In the genomic region with DNA sequence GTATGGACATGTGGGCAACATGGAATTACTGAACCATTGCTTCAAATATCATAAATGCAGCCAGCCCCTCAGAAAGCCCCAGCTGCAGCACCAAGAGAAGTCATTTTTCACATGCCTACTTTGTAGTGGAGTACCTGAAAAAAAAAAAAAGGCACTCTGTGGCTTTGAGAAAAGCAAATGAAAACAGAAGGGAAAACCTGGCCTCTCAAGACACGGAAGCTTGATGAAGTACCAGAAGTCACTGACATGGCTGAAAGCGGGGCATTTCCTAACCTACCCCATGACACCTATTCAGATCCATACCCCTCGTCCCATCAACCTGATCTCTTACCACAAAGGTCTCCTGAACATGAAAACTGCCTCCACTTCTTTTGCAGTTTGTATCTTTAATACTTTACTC, we compare ENCODE assay signal across 26 mouse cellular contexts. TPM values are rescaled to one million over a fixed set of nuclear protein-coding genes. Genes with fewer than 3 reads are reported as not detected.
DNase-seq lines count a peak whose midpoint lies in the region; ATAC-seq and TF ChIP-seq lines count a peak whose summit lies in the region.
"Had no signal": no experiment of that assay in that cellular context is flagged by ENCODE, and none has a peak within 500 bp of the region (broad histone marks: within the 10 kb centered on the region; RNA-seq: fewer than 3 reads in every experiment).

No protein-coding gene starts in this region.

- H3K36me3 ChIP-seq in thymus, adult 2 months (ENCODE audit: control insufficient read depth, insufficient read depth, low read length) = no peaks in the 10 kb centered on the region
- no peaks in the 10 kb centered on the region for H3K36me3 ChIP-seq in kidney, embryonic 15.5 days
- H3K36me3 ChIP-seq: embryonic facial prominence, embryonic 10.5 days; embryonic facial prominence, embryonic 13.5 days; forebrain, embryonic 12.5 days; hindbrain, embryonic 12.5 days; hindbrain, embryonic 15.5 days had no signal

- no peak overlapping the region; the same call in 1 of the 2 replicates for H3K27ac ChIP-seq in thymus, adult 2 months (ENCODE audit: control insufficient read depth, insufficient read depth, low read length)
- no peak overlapping the region for H3K27ac ChIP-seq in kidney, embryonic 15.5 days
- H3K27ac ChIP-seq: embryonic facial prominence, embryonic 10.5 days; embryonic facial prominence, embryonic 13.5 days; forebrain, embryonic 12.5 days; hindbrain, embryonic 12.5 days; hindbrain, embryonic 15.5 days had no signal

- H3K27me3 ChIP-seq in thymus, adult 2 months (ENCODE audit: control insufficient read depth, insufficient read depth, low read length) = no peaks in the 10 kb centered on the region
- no peaks in the 10 kb centered on the region for H3K27me3 ChIP-seq in kidney, embryonic 15.5 days
- H3K27me3 ChIP-seq: embryonic facial prominence, embryonic 13.5 days; forebrain, embryonic 12.5 days; hindbrain, embryonic 12.5 days; hindbrain, embryonic 15.5 days had no signal

- DNase-seq in thymus, postnatal 14 days = peak; percentile 39
- no peak for DNase-seq in thymus, adult 2 months
- peak; percentile 55 for DNase-seq in CD4-positive, CD25-positive, alpha-beta regulatory T cell, adult 2 months (ENCODE audit: low read depth, low spot score)
- peak; percentile 60 for DNase-seq in naive thymus-derived CD4-positive, alpha-beta T cell, adult 2 months (ENCODE audit: low read depth)
- no peak for DNase-seq in spleen, postnatal 10 days (ENCODE audit: low spot score in 2 of 2)
- DNase-seq: adrenal gland, adult 8-10 months; B cell, adult 2 months; cerebellum, adult 11 months; cerebellum, adult 2 months; cerebellum, adult 9-11 months; cerebellum, postnatal 36 days; embryo, embryonic 11 days; gastrocnemius, postnatal 10 days; gastrocnemius, postnatal 36 days had no signal

- TF ChIP-seq CTCF in thymus, adult 2 months (IDR thresholded peaks at IDR 0.05; ENCODE audit: borderline replicate concordance, control insufficient read depth, extremely low read depth, insufficient read depth, low read length, poor library complexity) = no peak

- H3K9me3 ChIP-seq in kidney, embryonic 15.5 days (replicated peaks) = no peaks in the 10 kb centered on the region
- H3K9me3 ChIP-seq: embryonic facial prominence, embryonic 10.5 days; embryonic facial prominence, embryonic 13.5 days; forebrain, embryonic 12.5 days; hindbrain, embryonic 12.5 days; hindbrain, embryonic 15.5 days had no signal

- no peak for TF ChIP-seq POLR2A in thymus, adult 2 months (IDR thresholded peaks at IDR 0.05; ENCODE audit: control insufficient read depth, extremely low read depth, insufficient read depth, low read length, poor library complexity)

- no peak overlapping the region for H3K9ac ChIP-seq in kidney, embryonic 15.5 days
- H3K9ac ChIP-seq: embryonic facial prominence, embryonic 13.5 days; forebrain, embryonic 12.5 days; hindbrain, embryonic 12.5 days; hindbrain, embryonic 15.5 days had no signal

- peaks cover 5% of the 10 kb centered on the region for H3K4me1 ChIP-seq in thymus, adult 2 months (replicated peaks; ENCODE audit: control insufficient read depth, insufficient read depth, low read length)
- H3K4me1 ChIP-seq in kidney, embryonic 15.5 days = no peaks in the 10 kb centered on the region
- H3K4me1 ChIP-seq: embryonic facial prominence, embryonic 10.5 days; embryonic facial prominence, embryonic 13.5 days; forebrain, embryonic 12.5 days; hindbrain, embryonic 12.5 days; hindbrain, embryonic 15.5 days had no signal

- peak; percentile 96 for ATAC-seq in activated CD4-positive, CD25-positive, alpha-beta regulatory T cell, adult 4 months
- no peak for ATAC-seq in kidney, embryonic 15.5 days (replicated peaks; ENCODE audit: low FRiP score)
- ATAC-seq: forebrain, embryonic 16.5 days; intestine, embryonic 16.5 days had no signal

- H3K4me2 ChIP-seq in kidney, embryonic 15.5 days = no peak overlapping the region
- H3K4me2 ChIP-seq: embryonic facial prominence, embryonic 13.5 days; forebrain, embryonic 12.5 days; heart, embryonic 11.5 days; hindbrain, embryonic 12.5 days; hindbrain, embryonic 15.5 days had no signal

- WGBS in thymus, adult 2 months = 21% methylated on average over 3 of the region's 3 CpGs
- WGBS in kidney, embryonic 15.5 days = 72% methylated on average over 3 of the region's 3 CpGs

- H3K4me3 ChIP-seq in thymus, adult 2 months (ENCODE audit: control insufficient read depth, insufficient read depth, low read length) = no peak overlapping the region
- no peak overlapping the region for H3K4me3 ChIP-seq in kidney, embryonic 15.5 days (replicated peaks)
- H3K4me3 ChIP-seq: embryonic facial prominence, embryonic 10.5 days; embryonic facial prominence, embryonic 13.5 days; erythroblast, embryonic 14.5 days; forebrain, embryonic 12.5 days; hindbrain, embryonic 12.5 days; hindbrain, embryonic 15.5 days had no signal

RNA-seq across cellular contexts. Expression of gene Ipcef1, which starts 55.4 kb away (rescaled TPM):
- polyA plus RNA-seq in thymus, adult 2 months (2012; rRNA removed) = 6.5 and 7.6 TPM in 2 replicates
- 10 to 100 TPM; 71.0 to 71.4 TPM for polyA plus RNA-seq in activated CD4-positive, CD25-positive, alpha-beta regulatory T cell, adult 4 months (2017; shearing (Covaris generic))
- 1.9 and 2.9 TPM in 2 replicates for polyA plus RNA-seq in kidney, embryonic 15.5 days (2015; fragmentation: Nextera tagmentation; extraction: Ambion mirVana)
- polyA plus RNA-seq: heart, embryonic 14.5 days had no signal

Comparison
In these comparisons a context has a peak if more than half of its experiments do, and no peak if none do; other contexts are left out.
1. DNase-seq: peak in thymus, postnatal 14 days (single experiment), CD4-positive, CD25-positive, alpha-beta regulatory T cell, adult 2 months (single experiment) and naive thymus-derived CD4-positive, alpha-beta T cell, adult 2 months (single experiment); none in thymus, adult 2 months (single experiment) and spleen, postnatal 10 days (0 of 2).